Mouse (Mus musculus): Measurements from ENCODE around the gene Rab43.

DNA sequence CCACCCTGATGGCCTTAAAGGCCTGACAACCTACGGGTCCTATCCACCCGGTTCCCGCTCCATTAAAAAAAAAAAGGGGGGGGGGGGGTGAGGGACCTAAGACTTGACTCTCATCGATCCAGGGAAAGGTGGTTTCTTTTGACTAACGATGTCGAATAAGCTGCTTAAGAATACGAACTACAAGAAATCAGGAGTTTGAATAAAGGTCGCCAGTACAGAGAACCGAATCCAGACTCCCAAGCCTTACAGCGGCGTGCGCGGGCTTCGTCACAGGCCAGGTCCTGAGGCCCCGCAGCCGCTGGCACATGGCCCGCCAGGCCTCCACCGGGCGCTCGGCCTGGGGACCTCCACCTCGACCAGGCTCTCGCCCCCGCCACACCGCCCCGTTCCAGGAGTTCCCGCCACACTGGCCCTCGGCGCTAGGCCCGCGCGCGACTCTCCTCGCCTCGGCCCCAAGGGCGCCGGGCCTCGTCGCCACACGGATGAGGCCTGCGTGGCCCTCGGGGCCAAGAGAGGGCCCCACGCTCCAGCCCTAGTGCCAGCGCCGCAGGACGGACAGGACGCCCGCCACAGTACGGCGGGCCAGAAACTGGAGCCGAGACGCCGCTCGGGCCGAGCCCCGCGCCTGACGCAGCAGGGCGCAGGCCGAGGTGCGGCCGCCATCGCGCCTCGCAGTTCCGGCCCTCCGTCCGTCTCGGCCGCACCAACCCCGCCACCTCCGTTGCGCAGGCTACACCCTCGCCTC lies 38.4 kb upstream of the Rab43 start:
- TF ChIP-seq CTCF (IDR thresholded peaks at IDR 0.05 in 2 of 3, conservative IDR thresholded peaks at IDR 0.05 in 1 of 3; ENCODE audit: control insufficient read depth in 1 of 3, insufficient read depth in 1 of 3, low read depth in 2 of 3, low read length in 3 of 3, poor library complexity in 1 of 3, severe bottlenecking in 1 of 3) = 0 out of 6 replicates have a peak, but pooled peaks of 1 of the 3 experiments have one; percentile 0
- no peak for TF ChIP-seq POLR2AphosphoS2 (IDR thresholded peaks at IDR 0.05; ENCODE audit: low read length)
- TF ChIP-seq ZC3H11A (IDR thresholded peaks at IDR 0.05; ENCODE audit: low read depth, low read length) = no peak
- no peak for TF ChIP-seq GABPA (IDR thresholded peaks at IDR 0.05; ENCODE audit: low read depth, low read length)
- TF ChIP-seq POLR2A (IDR thresholded peaks at IDR 0.05; ENCODE audit: control insufficient read depth in 1 of 2, insufficient read depth in 1 of 2, low read depth in 1 of 2, low read length in 2 of 2, poor library complexity in 1 of 2) = no peak
- no peak for TF ChIP-seq MYC (IDR thresholded peaks at IDR 0.05; ENCODE audit: low read depth, low read length)
- no peak for TF ChIP-seq ZMIZ1 (IDR thresholded peaks at IDR 0.05; ENCODE audit: low read depth, low read length)
- TF ChIP-seq RCOR1 (IDR thresholded peaks at IDR 0.05; ENCODE audit: low read depth, low read length) = no peak
- no peak for TF ChIP-seq CHD2 (IDR thresholded peaks at IDR 0.05; ENCODE audit: low read length)
- TF ChIP-seq NELFE (IDR thresholded peaks at IDR 0.05; ENCODE audit: low read depth, low read length) = no peak

Data from MEL (cell line).